ENCODE assay signal across 18 mouse cellular contexts in the genomic region with DNA sequence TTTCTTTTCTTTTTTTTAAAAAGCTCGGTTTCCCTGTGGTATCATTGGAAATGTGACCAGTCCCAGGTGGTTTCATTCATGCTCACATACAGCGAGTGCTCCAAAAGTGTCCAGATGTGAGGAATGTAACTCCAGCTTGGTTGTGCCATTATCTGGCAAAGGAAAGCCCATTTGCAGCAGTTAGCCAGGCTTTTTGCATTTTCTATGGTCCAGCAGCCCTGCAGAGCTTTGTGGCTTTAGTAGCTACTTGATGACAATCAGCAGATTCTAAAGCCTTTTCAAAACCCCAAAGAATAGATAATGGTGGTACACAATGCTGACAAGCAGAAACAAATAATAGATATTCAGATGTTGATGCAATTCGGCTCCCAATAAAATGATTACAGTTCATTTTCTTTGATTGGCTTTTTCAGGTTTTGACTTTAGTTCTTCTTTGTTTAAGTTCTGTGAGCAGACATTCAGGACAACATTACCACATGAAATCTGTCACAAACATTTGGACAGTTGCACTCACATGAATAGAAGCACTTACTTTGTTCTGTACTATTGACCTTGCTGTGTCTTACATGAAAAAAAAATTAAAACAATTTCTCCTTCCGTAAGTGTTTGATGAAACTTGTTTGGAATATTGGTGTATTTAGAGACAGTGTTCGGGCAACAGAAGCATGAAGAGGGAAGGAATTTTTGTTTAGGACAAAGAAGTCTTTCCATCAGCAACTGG.
A peak's percentile ranks its signal among the peaks of the same experiment; 100 is the strongest.
DNase-seq lines count a peak whose midpoint lies in the region; ATAC-seq and TF ChIP-seq lines count a peak whose summit lies in the region.
"Had no signal": no experiment of that assay in that cellular context is flagged by ENCODE, and none has a peak within 500 bp of the region (broad histone marks: within the 10 kb centered on the region; RNA-seq: fewer than 3 reads in every experiment).

No protein-coding gene starts in this region.

- no peak overlapping the region for H3K9ac ChIP-seq in hindbrain, embryonic 15.5 days
- no peak overlapping the region for H3K9ac ChIP-seq in hindbrain, embryonic 12.5 days
- no peak overlapping the region for H3K9ac ChIP-seq in lung, postnatal 0 days (replicated peaks; ENCODE audit: low read depth)
- H3K9ac ChIP-seq in heart, embryonic 11.5 days (ENCODE audit: low read depth, low read length), result no peak overlapping the region
- H3K9ac ChIP-seq: forebrain, embryonic 15.5 days; heart, embryonic 12.5 days had no signal

- H3K36me3 ChIP-seq in hindbrain, embryonic 15.5 days, result no peaks in the 10 kb centered on the region
- no peaks in the 10 kb centered on the region for H3K36me3 ChIP-seq in hindbrain, embryonic 12.5 days
- H3K36me3 ChIP-seq in lung, postnatal 0 days (ENCODE audit: insufficient read depth, low read length), result no peaks in the 10 kb centered on the region
- no peaks in the 10 kb centered on the region for H3K36me3 ChIP-seq in heart, embryonic 11.5 days (ENCODE audit: control insufficient read depth, insufficient read depth, low read length)
- H3K36me3 ChIP-seq: forebrain, embryonic 15.5 days; heart, embryonic 12.5 days had no signal

- no peaks in the 10 kb centered on the region for H3K27me3 ChIP-seq in hindbrain, embryonic 15.5 days
- H3K27me3 ChIP-seq in hindbrain, embryonic 12.5 days, result no peaks in the 10 kb centered on the region
- no peaks in the 10 kb centered on the region for H3K27me3 ChIP-seq in lung, postnatal 0 days (replicated peaks; ENCODE audit: insufficient read depth, low read length)
- no peaks in the 10 kb centered on the region for H3K27me3 ChIP-seq in heart, embryonic 11.5 days (ENCODE audit: control insufficient read depth, insufficient read depth, low read length)
- H3K27me3 ChIP-seq: forebrain, embryonic 15.5 days; heart, embryonic 12.5 days had no signal

- 23% methylated on average over 5 of the region's 5 CpGs for WGBS in hindbrain, embryonic 15.5 days
- 37% methylated on average over 5 of the region's 5 CpGs for WGBS in hindbrain, embryonic 12.5 days
- 48% methylated on average over 5 of the region's 5 CpGs for WGBS in lung, postnatal 0 days
- 66% methylated on average over 5 of the region's 5 CpGs for WGBS in heart, embryonic 11.5 days (ENCODE audit: insufficient replicate concordance)

- H3K4me1 ChIP-seq in hindbrain, embryonic 15.5 days (replicated peaks), result peaks cover 2% of the 10 kb centered on the region; the same call in 1 of the 2 replicates
- peaks cover 5% of the 10 kb centered on the region; the same call in 1 of the 2 replicates for H3K4me1 ChIP-seq in hindbrain, embryonic 12.5 days
- H3K4me1 ChIP-seq in lung, postnatal 0 days (ENCODE audit: insufficient read depth, low read depth, low read length), result no peaks in the 10 kb centered on the region
- no peaks in the 10 kb centered on the region for H3K4me1 ChIP-seq in heart, embryonic 11.5 days (ENCODE audit: control insufficient read depth, insufficient read depth, low read length)
- H3K4me1 ChIP-seq: heart, embryonic 12.5 days had no signal

- DNase-seq in ES-CJ7 (ENCODE audit: low read depth, low spot score), result peak; percentile 52
- peak; percentile 18 for DNase-seq in embryo, embryonic 10 days (ENCODE audit: low spot score)
- DNase-seq in lung, postnatal 0 days (ENCODE audit: low spot score), result peak; percentile 73
- DNase-seq in T-cell, adult 2 months (ENCODE audit: low spot score), result no peak
- no peak for DNase-seq in right cerebral cortex, postnatal 25 days
- DNase-seq: cerebellum, adult 18-20 months; cerebellum, postnatal 36 days; kidney, adult 18-20 months; kidney, postnatal 10 days; layer of hippocampus, postnatal 36 days; left cerebral cortex, postnatal 4 days; right cerebral cortex, postnatal 14 days had no signal

- H3K4me2 ChIP-seq in hindbrain, embryonic 15.5 days, result no peak overlapping the region
- no peak overlapping the region for H3K4me2 ChIP-seq in hindbrain, embryonic 12.5 days (replicated peaks)
- H3K4me2 ChIP-seq in lung, postnatal 0 days (replicated peaks; ENCODE audit: low read depth, low read length), result no peak overlapping the region
- H3K4me2 ChIP-seq in heart, embryonic 11.5 days, result no peak overlapping the region
- H3K4me2 ChIP-seq: forebrain, embryonic 15.5 days; heart, embryonic 12.5 days had no signal

- 0 out of 2 replicates have a peak overlapping the region, but pooled peaks have one; percentile 22 for H3K27ac ChIP-seq in hindbrain, embryonic 15.5 days (replicated peaks)
- H3K27ac ChIP-seq in hindbrain, embryonic 12.5 days, result no peak overlapping the region
- H3K27ac ChIP-seq in lung, postnatal 0 days (ENCODE audit: low read length), result no peak overlapping the region
- no peak overlapping the region for H3K27ac ChIP-seq in heart, embryonic 11.5 days (ENCODE audit: low read depth, low read length)
- H3K27ac ChIP-seq: forebrain, embryonic 15.5 days had no signal

- no peak; the same call in 1 of the 2 replicates for TF ChIP-seq EP300 in lung, postnatal 0 days (IDR thresholded peaks at IDR 0.05)

- no peaks in the 10 kb centered on the region for H3K9me3 ChIP-seq in hindbrain, embryonic 15.5 days
- H3K9me3 ChIP-seq in hindbrain, embryonic 12.5 days (replicated peaks), result no peaks in the 10 kb centered on the region
- H3K9me3 ChIP-seq in lung, postnatal 0 days (ENCODE audit: low read length), result no peaks in the 10 kb centered on the region
- H3K9me3 ChIP-seq in heart, embryonic 11.5 days (replicated peaks; ENCODE audit: control insufficient read depth, low read length), result no peaks in the 10 kb centered on the region
- H3K9me3 ChIP-seq: forebrain, embryonic 15.5 days; heart, embryonic 12.5 days had no signal

- H3K4me3 ChIP-seq in hindbrain, embryonic 15.5 days, result no peak overlapping the region
- no peak overlapping the region for H3K4me3 ChIP-seq in hindbrain, embryonic 12.5 days
- H3K4me3 ChIP-seq in lung, postnatal 0 days (ENCODE audit: low read depth, low read length), result no peak overlapping the region
- no peak overlapping the region for H3K4me3 ChIP-seq in heart, embryonic 11.5 days (ENCODE audit: low read depth, low read length)
- H3K4me3 ChIP-seq: forebrain, embryonic 15.5 days; heart, embryonic 12.5 days had no signal

- ATAC-seq in hindbrain, embryonic 15.5 days (ENCODE audit: low FRiP score, low read depth), result no peak
- no peak for ATAC-seq in hindbrain, embryonic 12.5 days (ENCODE audit: low FRiP score)
- ATAC-seq in lung, postnatal 0 days, result peak; percentile 83
- ATAC-seq in heart, embryonic 11.5 days (replicated peaks; ENCODE audit: insufficient number of reproducible peaks, low FRiP score, low TSS enrichment), result no peak
- ATAC-seq: forebrain, embryonic 15.5 days; midbrain, embryonic 16.5 days had no signal

- TF ChIP-seq CTCF in lung, postnatal 0 days (IDR thresholded peaks at IDR 0.05), result no peak

Comparison
In these comparisons a context has a peak if more than half of its experiments do, and no peak if none do; other contexts are left out.
1. DNase-seq: peak in ES-CJ7 (single experiment), embryo, embryonic 10 days (single experiment) and lung, postnatal 0 days (single experiment); none in T-cell, adult 2 months (single experiment) and right cerebral cortex, postnatal 25 days (single experiment).